Mouse (Mus musculus): ENCODE results near the gene Ftl1. TPM values are rescaled to one million over a fixed set of nuclear protein-coding genes. Genes with fewer than 3 reads are reported as not detected.

Ftl1 gene
- polyA plus RNA-seq, 1 experiment from 2014 or later, result 6,026 TPM

- H3K36me3 ChIP-seq (ENCODE audit: insufficient read depth, low read length), result no peaks in the 10 kb centered on the region
- no peaks in the 10 kb centered on the region for H3K9me3 ChIP-seq (ENCODE audit: low read length)
- H3K27me3 ChIP-seq (replicated peaks; ENCODE audit: insufficient read depth, low read length), result peaks cover 32% of the 10 kb centered on the region
- peak overlapping the region; percentile 45 for H3K4me3 ChIP-seq (ENCODE audit: low read depth, low read length)
- peak overlapping the region; percentile 91 for H3K4me2 ChIP-seq (replicated peaks; ENCODE audit: low read depth, low read length)
- 5% methylated on average over 27 of the region's 27 CpGs for WGBS
- no peaks in the 10 kb centered on the region; the same call in 1 of the 2 replicates for H3K4me1 ChIP-seq (ENCODE audit: insufficient read depth, low read depth, low read length)
- peak overlapping the region; percentile 47; the same call in 1 of the 2 replicates for H3K27ac ChIP-seq (ENCODE audit: low read length)
- peak; percentile 53 for DNase-seq (ENCODE audit: low spot score)
- peak; percentile 72 for ATAC-seq
- no peak for TF ChIP-seq CTCF (IDR thresholded peaks at IDR 0.05)
- TF ChIP-seq EP300 (IDR thresholded peaks at IDR 0.05), result no peak
- peak overlapping the region; percentile 29; the same call in 1 of the 2 replicates for H3K9ac ChIP-seq (replicated peaks; ENCODE audit: low read depth)
These were observed 45.6 kb downstream of the Ftl1 start for GRCm38 (mm10) chr7:45413864-45414739.

GRCm38 (mm10) chr7:45413113-45413863 lies 46.4 kb downstream of the Ftl1 start, which contains the start of gene Ntf5:
Gene Ntf5, plus strand, starts transcription at chr7:45413695.
- Histone ChIP-seq H3K4me1 (ENCODE audit: insufficient read depth, low read depth, low read length) (no peaks in the 10 kb centered on the region; the same call in 1 of the 2 replicates), H3K9ac (replicated peaks; ENCODE audit: low read depth) (peak within 1 kb of the TSS; percentile 29; the same call in 1 of the 2 replicates), H3K36me3 (ENCODE audit: insufficient read depth, low read length) (no peaks in the 10 kb centered on the region), H3K4me2 (replicated peaks; ENCODE audit: low read depth, low read length) (peak within 1 kb of the TSS; percentile 91), H3K9me3 (ENCODE audit: low read length) (no peaks in the 10 kb centered on the region), H3K27ac (ENCODE audit: low read length) (peak within 1 kb of the TSS; percentile 47; the same call in 1 of the 2 replicates), H3K27me3 (replicated peaks; ENCODE audit: insufficient read depth, low read length) (peaks cover 39% of the 10 kb centered on the region), H3K4me3 (ENCODE audit: low read depth, low read length) (peak within 1 kb of the TSS; percentile 45)
- peak; percentile 58 for DNase-seq (ENCODE audit: low spot score)
- 4% methylated on average over 26 of the region's 45 CpGs for WGBS
- peak; percentile 58 for ATAC-seq
- TF ChIP-seq EP300 (IDR thresholded peaks at IDR 0.05) (no peak), CTCF (IDR thresholded peaks at IDR 0.05) (no peak)

- no peaks in the 10 kb centered on the region for H3K36me3 ChIP-seq (ENCODE audit: insufficient read depth, low read length)
- TF ChIP-seq CTCF (IDR thresholded peaks at IDR 0.05), result no peak
- TF ChIP-seq EP300 (IDR thresholded peaks at IDR 0.05), result no peak
- peaks cover 48% of the 10 kb centered on the region for H3K27me3 ChIP-seq (replicated peaks; ENCODE audit: insufficient read depth, low read length)
- no peak overlapping the region for H3K4me3 ChIP-seq (ENCODE audit: low read depth, low read length)
- no peaks in the 10 kb centered on the region; the same call in 1 of the 2 replicates for H3K4me1 ChIP-seq (ENCODE audit: insufficient read depth, low read depth, low read length)
- no peaks in the 10 kb centered on the region for H3K9me3 ChIP-seq (ENCODE audit: low read length)
- no peak overlapping the region for H3K27ac ChIP-seq (ENCODE audit: low read length)
- no peak overlapping the region for H3K4me2 ChIP-seq (replicated peaks; ENCODE audit: low read depth, low read length)
- H3K9ac ChIP-seq (replicated peaks; ENCODE audit: low read depth), result no peak overlapping the region
- no peak for DNase-seq (ENCODE audit: low spot score)
- ATAC-seq, result no peak
- 71% methylated on average over 2 of the region's 2 CpGs for WGBS
These were observed 47.3 kb downstream of the Ftl1 start for GRCm38 (mm10) chr7:45412421-45412820.

DNA sequence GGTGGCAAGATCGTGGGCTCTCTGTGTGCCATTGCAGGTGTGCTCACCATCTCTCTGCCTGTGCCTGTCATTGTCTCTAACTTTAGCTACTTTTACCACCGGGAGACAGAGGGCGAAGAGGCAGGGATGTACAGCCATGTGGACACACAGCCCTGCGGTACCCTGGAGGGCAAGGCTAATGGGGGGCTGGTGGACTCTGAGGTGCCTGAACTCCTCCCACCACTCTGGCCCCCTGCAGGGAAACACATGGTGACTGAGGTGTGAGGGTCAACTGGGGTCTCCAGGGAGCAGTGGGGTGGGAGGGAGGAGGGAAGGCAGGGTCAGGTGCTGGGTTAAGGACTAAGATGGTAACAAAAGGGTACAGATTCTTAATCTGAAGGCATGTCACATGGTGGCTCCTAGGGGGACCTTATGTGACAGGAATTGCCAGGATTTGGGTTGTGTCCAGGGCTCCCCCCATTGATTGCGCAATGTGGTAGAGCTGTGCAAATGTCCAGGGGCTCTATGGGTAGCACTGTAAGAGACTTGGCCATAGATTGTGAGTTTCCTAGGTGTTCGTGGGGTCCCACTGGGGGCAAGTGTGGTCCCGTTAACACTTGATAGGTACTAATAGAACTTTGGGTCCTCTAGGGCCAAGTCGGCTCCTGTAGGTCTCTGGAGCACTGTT lies 50.1 kb downstream of the Ftl1 start:
- WGBS, result 84% methylated on average over 8 of the region's 8 CpGs
- Histone ChIP-seq H3K4me1 (ENCODE audit: insufficient read depth, low read depth, low read length) (peaks cover 5% of the 10 kb centered on the region; the same call in 1 of the 2 replicates), H3K36me3 (ENCODE audit: insufficient read depth, low read length) (no peaks in the 10 kb centered on the region), H3K9me3 (ENCODE audit: low read length) (no peaks in the 10 kb centered on the region), H3K27ac (ENCODE audit: low read length) (no peak overlapping the region), H3K9ac (replicated peaks; ENCODE audit: low read depth) (no peak overlapping the region), H3K4me2 (replicated peaks; ENCODE audit: low read depth, low read length) (no peak overlapping the region), H3K27me3 (replicated peaks; ENCODE audit: insufficient read depth, low read length) (peaks cover 48% of the 10 kb centered on the region), H3K4me3 (ENCODE audit: low read depth, low read length) (no peak overlapping the region)
- ATAC-seq, result no peak
- no peak for DNase-seq (ENCODE audit: low spot score)
- TF ChIP-seq EP300 (IDR thresholded peaks at IDR 0.05), result no peak
- no peak for TF ChIP-seq CTCF (IDR thresholded peaks at IDR 0.05)

DNA sequence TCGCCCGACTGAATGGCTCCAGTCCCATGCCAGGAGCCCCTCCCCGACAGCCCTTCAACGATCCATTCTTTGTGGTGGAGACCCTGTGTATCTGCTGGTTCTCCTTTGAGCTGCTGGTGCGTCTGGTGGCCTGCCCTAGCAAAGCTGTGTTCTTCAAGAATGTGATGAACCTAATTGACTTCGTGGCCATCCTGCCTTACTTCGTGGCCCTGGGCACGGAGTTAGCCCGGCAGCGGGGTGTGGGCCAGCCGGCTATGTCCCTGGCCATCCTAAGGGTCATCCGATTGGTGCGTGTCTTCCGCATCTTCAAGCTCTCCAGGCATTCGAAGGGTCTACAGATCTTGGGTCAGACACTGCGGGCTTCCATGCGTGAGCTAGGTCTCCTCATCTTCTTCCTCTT lies 50.7 kb downstream of the Ftl1 start:
- H3K27me3 ChIP-seq (replicated peaks; ENCODE audit: insufficient read depth, low read length), result peaks cover 41% of the 10 kb centered on the region
- H3K4me1 ChIP-seq (ENCODE audit: insufficient read depth, low read depth, low read length), result peaks cover 5% of the 10 kb centered on the region; the same call in 1 of the 2 replicates
- DNase-seq (ENCODE audit: low spot score) (no peak), ATAC-seq (no peak)
- H3K4me2 ChIP-seq (replicated peaks; ENCODE audit: low read depth, low read length), result no peak overlapping the region
- 87% methylated on average over 17 of the region's 17 CpGs for WGBS
- H3K27ac ChIP-seq (ENCODE audit: low read length), result no peak overlapping the region
- no peak overlapping the region for H3K9ac ChIP-seq (replicated peaks; ENCODE audit: low read depth)
- TF ChIP-seq EP300 (IDR thresholded peaks at IDR 0.05) (no peak), CTCF (IDR thresholded peaks at IDR 0.05) (no peak)
- H3K9me3 ChIP-seq (ENCODE audit: low read length), result no peaks in the 10 kb centered on the region
- no peak overlapping the region for H3K4me3 ChIP-seq (ENCODE audit: low read depth, low read length)
- H3K36me3 ChIP-seq (ENCODE audit: insufficient read depth, low read length), result no peaks in the 10 kb centered on the region

Data from lung, postnatal 0 days (tissue).